Mouse (Mus musculus): Measurements from ENCODE around the gene Aknad1. TPM values are rescaled to one million over a fixed set of nuclear protein-coding genes. Genes with fewer than 3 reads are reported as not detected.

The Aknad1 gene
- polyA plus RNA-seq (2012; rRNA removed), result not detected in 2 replicates

DNA sequence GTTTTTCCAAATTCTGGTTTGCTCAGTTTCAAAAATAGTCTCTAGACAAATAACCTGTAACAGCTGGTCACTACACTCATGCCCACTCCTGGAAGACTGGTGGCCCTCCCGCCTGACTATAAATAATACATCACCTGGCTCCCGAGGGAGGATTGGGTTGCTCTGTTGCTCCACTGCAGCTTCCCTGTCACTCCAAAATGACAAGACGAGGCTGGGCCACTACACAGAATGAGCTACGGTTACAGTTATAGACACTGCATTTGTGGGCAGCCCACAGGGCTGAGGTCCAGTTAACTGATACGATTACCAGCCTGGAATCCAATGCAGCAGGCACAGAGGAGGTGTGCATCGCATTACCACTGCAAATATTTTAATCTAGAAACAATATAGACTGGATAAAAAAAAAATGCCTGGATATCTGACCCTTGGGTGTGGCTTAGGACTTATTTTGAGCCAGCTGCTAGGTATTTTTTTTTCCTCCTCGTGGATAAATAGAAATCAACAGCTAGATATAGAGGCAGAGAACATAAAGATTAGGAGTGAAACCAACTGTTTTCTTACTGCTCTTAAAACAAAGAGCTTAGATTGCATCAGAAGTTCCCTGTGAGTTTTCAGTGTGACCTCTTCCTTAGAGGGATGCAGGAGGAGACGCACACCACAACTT is at the start of gene Aknad1:
Aknad1 (plus strand) TSS at position 614 of the 664 bp plus-strand sequence.
- WGBS, result 61% methylated on average over 8 of the region's 8 CpGs
- Histone ChIP-seq H3K4me1 (ENCODE audit: control insufficient read depth, insufficient read depth, low read length) (no peaks in the 10 kb centered on the region), H3K27me3 (ENCODE audit: control insufficient read depth, insufficient read depth, low read length) (no peaks in the 10 kb centered on the region; the same call in 1 of the 2 replicates), H3K4me3 (replicated peaks; ENCODE audit: insufficient read depth, low read depth, low read length) (no peak within 1 kb of the TSS), H3K27ac (ENCODE audit: insufficient read depth, low read length) (no peak within 1 kb of the TSS)
- DNase-seq, result no peak
- no peak for TF ChIP-seq POLR2A (IDR thresholded peaks at IDR 0.05; ENCODE audit: borderline replicate concordance, insufficient read depth, low read length)
- TF ChIP-seq CTCF (IDR thresholded peaks at IDR 0.05; ENCODE audit: borderline replicate concordance, insufficient read depth, low read depth, low read length), result no peak

- 72% methylated on average over 4 of the region's 4 CpGs for WGBS
- Histone ChIP-seq H3K4me3 (replicated peaks; ENCODE audit: insufficient read depth, low read depth, low read length) (no peak overlapping the region), H3K27me3 (ENCODE audit: control insufficient read depth, insufficient read depth, low read length) (no peaks in the 10 kb centered on the region), H3K4me1 (ENCODE audit: control insufficient read depth, insufficient read depth, low read length) (no peaks in the 10 kb centered on the region), H3K27ac (ENCODE audit: insufficient read depth, low read length) (no peak overlapping the region)
- TF ChIP-seq POLR2A (IDR thresholded peaks at IDR 0.05; ENCODE audit: borderline replicate concordance, insufficient read depth, low read length) (no peak), CTCF (IDR thresholded peaks at IDR 0.05; ENCODE audit: borderline replicate concordance, insufficient read depth, low read depth, low read length) (no peak)
- DNase-seq, result no peak
Measured at GRCm38 (mm10) chr3:108689979-108690378, 49.5 kb upstream of the Aknad1 start.

DNA sequence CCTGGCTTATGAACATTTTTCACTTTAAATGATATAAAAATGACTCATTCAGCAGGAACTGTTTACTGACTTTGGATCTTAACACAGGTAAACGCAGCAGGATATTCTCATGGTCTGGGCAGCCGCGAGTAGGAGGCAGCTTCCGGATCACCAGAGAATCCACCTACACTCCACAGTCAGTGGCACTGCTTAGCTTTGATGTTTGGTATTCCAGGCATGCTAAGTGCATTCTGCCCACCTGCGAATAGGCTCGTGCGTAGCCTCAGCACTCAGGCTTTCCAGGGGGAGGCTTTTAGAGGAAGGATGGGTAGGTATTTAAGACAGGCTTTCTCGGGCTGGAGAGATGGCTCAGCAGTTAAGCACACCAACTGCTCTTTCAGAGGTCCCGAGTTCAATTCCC is 45.1 kb upstream of the Aknad1 start:
- Histone ChIP-seq H3K4me1 (ENCODE audit: control insufficient read depth, insufficient read depth, low read length) (no peaks in the 10 kb centered on the region), H3K4me3 (replicated peaks; ENCODE audit: insufficient read depth, low read depth, low read length) (no peak overlapping the region), H3K27ac (ENCODE audit: insufficient read depth, low read length) (no peak overlapping the region), H3K27me3 (ENCODE audit: control insufficient read depth, insufficient read depth, low read length) (no peaks in the 10 kb centered on the region)
- WGBS, result 94% methylated on average over 9 of the region's 9 CpGs
- no peak for TF ChIP-seq CTCF (IDR thresholded peaks at IDR 0.05; ENCODE audit: borderline replicate concordance, insufficient read depth, low read depth, low read length)
- no peak for TF ChIP-seq POLR2A (IDR thresholded peaks at IDR 0.05; ENCODE audit: borderline replicate concordance, insufficient read depth, low read length)
- DNase-seq, result no peak

DNA sequence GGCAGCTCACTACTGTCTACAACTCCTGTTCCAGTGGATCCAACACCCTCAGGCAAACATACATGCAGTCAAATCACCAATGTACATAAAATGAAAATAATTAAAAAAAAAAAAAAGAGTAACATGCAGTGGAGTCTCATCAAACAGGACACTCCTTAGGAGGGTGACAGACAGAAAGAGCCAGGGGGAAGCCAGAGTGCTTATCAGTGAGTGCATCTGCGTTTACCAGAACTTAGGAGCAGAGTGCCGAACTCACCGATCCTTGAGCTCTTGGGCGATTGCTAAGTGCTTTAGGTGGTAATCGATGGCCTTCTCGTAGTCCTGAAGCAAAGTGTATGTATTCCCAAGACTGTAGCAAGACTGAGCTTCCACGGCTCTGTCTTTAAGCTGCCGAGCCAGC is 40.8 kb upstream of the Aknad1 start:
- Histone ChIP-seq H3K27ac (ENCODE audit: insufficient read depth, low read length) (no peak overlapping the region), H3K27me3 (ENCODE audit: control insufficient read depth, insufficient read depth, low read length) (no peaks in the 10 kb centered on the region), H3K4me1 (ENCODE audit: control insufficient read depth, insufficient read depth, low read length) (no peaks in the 10 kb centered on the region), H3K4me3 (replicated peaks; ENCODE audit: insufficient read depth, low read depth, low read length) (no peak overlapping the region)
- WGBS, result 96% methylated on average over 8 of the region's 8 CpGs
- DNase-seq, result no peak
- TF ChIP-seq POLR2A (IDR thresholded peaks at IDR 0.05; ENCODE audit: borderline replicate concordance, insufficient read depth, low read length) (no peak), CTCF (IDR thresholded peaks at IDR 0.05; ENCODE audit: borderline replicate concordance, insufficient read depth, low read depth, low read length) (no peak)

DNA sequence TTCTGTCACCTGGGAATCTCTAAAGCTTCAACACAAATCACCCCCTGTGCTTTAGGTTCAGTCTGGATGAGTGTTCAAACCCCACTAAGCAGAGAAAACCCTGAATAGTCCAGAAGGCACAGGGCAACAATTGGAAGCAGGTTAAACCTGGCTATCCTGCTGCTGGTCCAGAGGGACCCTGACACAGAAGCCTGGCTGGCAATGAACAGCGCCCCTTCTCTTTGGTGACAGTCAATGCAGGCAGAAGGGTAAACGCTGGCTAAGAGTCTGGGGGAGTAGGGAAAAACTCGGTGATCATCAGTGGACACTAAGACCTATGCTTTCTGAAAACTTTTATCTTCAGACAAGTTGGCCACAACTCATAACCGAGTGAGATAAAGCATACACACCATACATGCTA is 39.7 kb upstream of the Aknad1 start:
- no peak overlapping the region for H3K4me3 ChIP-seq (replicated peaks; ENCODE audit: insufficient read depth, low read depth, low read length)
- TF ChIP-seq POLR2A (IDR thresholded peaks at IDR 0.05; ENCODE audit: borderline replicate concordance, insufficient read depth, low read length) (no peak), CTCF (IDR thresholded peaks at IDR 0.05; ENCODE audit: borderline replicate concordance, insufficient read depth, low read depth, low read length) (no peak)
- 89% methylated on average over 4 of the region's 4 CpGs for WGBS
- no peak overlapping the region for H3K27ac ChIP-seq (ENCODE audit: insufficient read depth, low read length)
- H3K4me1 ChIP-seq (ENCODE audit: control insufficient read depth, insufficient read depth, low read length), result no peaks in the 10 kb centered on the region
- no peaks in the 10 kb centered on the region for H3K27me3 ChIP-seq (ENCODE audit: control insufficient read depth, insufficient read depth, low read length)
- DNase-seq, result no peak

DNA sequence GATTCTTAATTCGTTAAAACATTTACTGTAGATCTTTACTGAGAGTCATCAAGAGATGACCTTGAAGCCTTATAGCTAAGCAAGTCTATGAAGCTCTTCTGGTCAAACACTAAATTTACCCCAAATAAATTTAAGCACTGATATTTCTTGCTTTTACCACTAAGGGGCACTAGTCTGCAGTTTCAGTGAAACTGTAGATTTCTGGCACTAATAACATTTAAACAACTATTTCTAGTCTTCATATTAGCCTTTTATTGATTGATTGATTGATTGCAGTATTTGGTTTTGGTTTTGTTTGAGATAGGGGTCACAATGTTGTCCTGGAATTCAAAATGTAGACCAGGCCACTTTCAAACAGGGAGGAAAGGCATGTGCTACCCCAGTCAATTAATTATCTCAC is 38.2 kb upstream of the Aknad1 start:
- DNase-seq, result no peak
- H3K27me3 ChIP-seq (ENCODE audit: control insufficient read depth, insufficient read depth, low read length), result no peaks in the 10 kb centered on the region
- H3K4me1 ChIP-seq (ENCODE audit: control insufficient read depth, insufficient read depth, low read length), result no peaks in the 10 kb centered on the region
- no peak overlapping the region for H3K27ac ChIP-seq (ENCODE audit: insufficient read depth, low read length)
- WGBS, result 87% methylated on average over 1 of the region's 1 CpGs
- H3K4me3 ChIP-seq (replicated peaks; ENCODE audit: insufficient read depth, low read depth, low read length), result no peak overlapping the region
- TF ChIP-seq CTCF (IDR thresholded peaks at IDR 0.05; ENCODE audit: borderline replicate concordance, insufficient read depth, low read depth, low read length) (0 out of 2 replicates have a peak, but pooled peaks have one; percentile 4), POLR2A (IDR thresholded peaks at IDR 0.05; ENCODE audit: borderline replicate concordance, insufficient read depth, low read length) (no peak)

- no peaks in the 10 kb centered on the region for H3K27me3 ChIP-seq (ENCODE audit: control insufficient read depth, insufficient read depth, low read length)
- no peak for DNase-seq
- no peaks in the 10 kb centered on the region for H3K4me1 ChIP-seq (ENCODE audit: control insufficient read depth, insufficient read depth, low read length)
- 81% methylated on average over 8 of the region's 8 CpGs for WGBS
- H3K27ac ChIP-seq (ENCODE audit: insufficient read depth, low read length), result no peak overlapping the region
- H3K4me3 ChIP-seq (replicated peaks; ENCODE audit: insufficient read depth, low read depth, low read length), result no peak overlapping the region
- no peak for TF ChIP-seq POLR2A (IDR thresholded peaks at IDR 0.05; ENCODE audit: borderline replicate concordance, insufficient read depth, low read length)
- TF ChIP-seq CTCF (IDR thresholded peaks at IDR 0.05; ENCODE audit: borderline replicate concordance, insufficient read depth, low read depth, low read length), result no peak
Measured at GRCm38 (mm10) chr3:108702789-108703188, 36.7 kb upstream of the Aknad1 start.

DNA sequence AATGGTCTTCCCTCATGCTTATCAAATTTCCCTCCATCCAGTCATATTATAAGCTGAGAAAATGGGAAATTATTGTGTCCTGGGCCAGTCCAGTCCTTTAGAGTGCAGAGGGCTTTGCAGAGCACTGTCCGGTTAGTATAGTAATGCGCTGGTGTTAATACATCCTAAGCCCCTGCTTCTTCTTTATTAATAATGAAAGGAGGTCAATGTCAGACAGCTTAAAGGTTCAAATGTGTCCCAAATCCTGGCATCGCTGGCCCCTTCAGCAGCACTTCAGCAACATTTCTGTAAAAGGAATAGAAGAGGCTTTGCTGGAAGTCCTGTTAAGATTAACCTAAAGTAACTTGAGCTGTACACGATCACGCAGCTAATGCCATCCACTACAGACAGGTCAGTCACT is 28.2 kb upstream of the Aknad1 start:
- Histone ChIP-seq H3K4me1 (ENCODE audit: control insufficient read depth, insufficient read depth, low read length) (no peaks in the 10 kb centered on the region), H3K27me3 (ENCODE audit: control insufficient read depth, insufficient read depth, low read length) (no peaks in the 10 kb centered on the region), H3K4me3 (replicated peaks; ENCODE audit: insufficient read depth, low read depth, low read length) (no peak overlapping the region), H3K27ac (ENCODE audit: insufficient read depth, low read length) (no peak overlapping the region)
- WGBS, result 96% methylated on average over 5 of the region's 5 CpGs
- no peak for DNase-seq
- TF ChIP-seq POLR2A (IDR thresholded peaks at IDR 0.05; ENCODE audit: borderline replicate concordance, insufficient read depth, low read length) (no peak), CTCF (IDR thresholded peaks at IDR 0.05; ENCODE audit: borderline replicate concordance, insufficient read depth, low read depth, low read length) (no peak)
